Mouse (Mus musculus): ENCODE results near the gene Ptk6. TPM values are rescaled to one million over a fixed set of nuclear protein-coding genes. Genes with fewer than 3 reads are reported as not detected.
A peak's percentile ranks its signal among the peaks of the same experiment; 100 is the strongest.

Gene Ptk6
- total RNA-seq, 1 experiment: 0.22 TPM

- no peaks in the 10 kb centered on the region for H3K36me3 ChIP-seq (ENCODE audit: control insufficient read depth, insufficient read depth, low read length, poor library complexity, severe bottlenecking)
- in situ Hi-C loops (cut with MboI; ENCODE audit: low sequenced_read_pairs in 2 of 2, unreplicated experiment in 2 of 2): no loop called here
- H3K4me1 ChIP-seq (ENCODE audit: control insufficient read depth in 2 of 2, insufficient read depth in 2 of 2, low read length in 2 of 2, poor library complexity in 1 of 2): peaks cover 0 to 3% of the 10 kb centered on the region in 2 experiments; a peak in 1 of 4 replicates
- TF ChIP-seq ZNF384 (IDR thresholded peaks at IDR 0.05; ENCODE audit: low read depth, low read length) (no peak), HCFC1 (IDR thresholded peaks at IDR 0.05; ENCODE audit: borderline replicate concordance, insufficient read depth, low read length) (no peak), ZC3H11A (IDR thresholded peaks at IDR 0.05; ENCODE audit: borderline replicate concordance, low read depth, low read length) (no peak), MAFK (IDR thresholded peaks at IDR 0.05; ENCODE audit: insufficient read depth, low read depth, low read length) (no peak)
- no peaks in the 10 kb centered on the region for H3K9me3 ChIP-seq (ENCODE audit: control insufficient read depth, insufficient read depth, low read depth, low read length)
- H3K9ac ChIP-seq (ENCODE audit: insufficient read depth, low read depth, low read length, poor library complexity, severe bottlenecking): no peak overlapping the region
- H3K4me3 ChIP-seq (ENCODE audit: insufficient read depth in 1 of 2, low read depth in 1 of 2, low read length in 2 of 2, poor library complexity in 1 of 2, severe bottlenecking in 1 of 2): no peak overlapping the region
- H3K27ac ChIP-seq (ENCODE audit: insufficient read depth, low read depth, low read length, poor library complexity, severe bottlenecking): no peak overlapping the region
- no peak for DNase-seq (ENCODE audit: low read depth, low spot score)
These were observed 41.8 kb downstream of the Ptk6 start for GRCm38 (mm10) chr2:181160821-181161220.

GRCm38 (mm10) chr2:181159771-181160170 is 42.8 kb downstream of the Ptk6 start:
- Histone ChIP-seq H3K4me1 (ENCODE audit: control insufficient read depth in 2 of 2, insufficient read depth in 2 of 2, low read length in 2 of 2, poor library complexity in 1 of 2) (peaks cover 0 to 3% of the 10 kb centered on the region in 2 experiments; a peak in 1 of 4 replicates), H3K9me3 (ENCODE audit: control insufficient read depth, insufficient read depth, low read depth, low read length) (no peaks in the 10 kb centered on the region), H3K27ac (ENCODE audit: insufficient read depth, low read depth, low read length, poor library complexity, severe bottlenecking) (no peak overlapping the region), H3K4me3 (ENCODE audit: insufficient read depth in 1 of 2, low read depth in 1 of 2, low read length in 2 of 2, poor library complexity in 1 of 2, severe bottlenecking in 1 of 2) (no peak overlapping the region), H3K36me3 (ENCODE audit: control insufficient read depth, insufficient read depth, low read length, poor library complexity, severe bottlenecking) (no peaks in the 10 kb centered on the region), H3K9ac (ENCODE audit: insufficient read depth, low read depth, low read length, poor library complexity, severe bottlenecking) (no peak overlapping the region)
- peak; percentile 40 for DNase-seq (ENCODE audit: low read depth, low spot score)
- in situ Hi-C loops (cut with MboI; ENCODE audit: low sequenced_read_pairs in 2 of 2, unreplicated experiment in 2 of 2): no loop called here
- TF ChIP-seq MAFK (IDR thresholded peaks at IDR 0.05; ENCODE audit: insufficient read depth, low read depth, low read length) (no peak), ZNF384 (IDR thresholded peaks at IDR 0.05; ENCODE audit: low read depth, low read length) (no peak), ZC3H11A (IDR thresholded peaks at IDR 0.05; ENCODE audit: borderline replicate concordance, low read depth, low read length) (no peak), HCFC1 (IDR thresholded peaks at IDR 0.05; ENCODE audit: borderline replicate concordance, insufficient read depth, low read length) (no peak), CHD2 (IDR thresholded peaks at IDR 0.05; ENCODE audit: low read depth, low read length) (no peak)

- Histone ChIP-seq H3K36me3 (ENCODE audit: control insufficient read depth, insufficient read depth, low read length, poor library complexity, severe bottlenecking) (no peaks in the 10 kb centered on the region), H3K4me1 (ENCODE audit: control insufficient read depth in 2 of 2, insufficient read depth in 2 of 2, low read length in 2 of 2, poor library complexity in 1 of 2) (peaks cover 0 to 3% of the 10 kb centered on the region in 2 experiments; a peak in 1 of 4 replicates), H3K4me3 (ENCODE audit: insufficient read depth in 1 of 2, low read depth in 1 of 2, low read length in 2 of 2, poor library complexity in 1 of 2, severe bottlenecking in 1 of 2) (no peak overlapping the region), H3K9ac (ENCODE audit: insufficient read depth, low read depth, low read length, poor library complexity, severe bottlenecking) (no peak overlapping the region), H3K27ac (ENCODE audit: insufficient read depth, low read depth, low read length, poor library complexity, severe bottlenecking) (no peak overlapping the region), H3K9me3 (ENCODE audit: control insufficient read depth, insufficient read depth, low read depth, low read length) (no peaks in the 10 kb centered on the region)
- TF ChIP-seq ZC3H11A (IDR thresholded peaks at IDR 0.05; ENCODE audit: borderline replicate concordance, low read depth, low read length) (no peak), MAFK (IDR thresholded peaks at IDR 0.05; ENCODE audit: insufficient read depth, low read depth, low read length) (no peak), CHD2 (IDR thresholded peaks at IDR 0.05; ENCODE audit: low read depth, low read length) (no peak), HCFC1 (IDR thresholded peaks at IDR 0.05; ENCODE audit: borderline replicate concordance, insufficient read depth, low read length) (no peak), ZNF384 (IDR thresholded peaks at IDR 0.05; ENCODE audit: low read depth, low read length) (no peak)
- in situ Hi-C loops (cut with MboI; ENCODE audit: low sequenced_read_pairs in 2 of 2, unreplicated experiment in 2 of 2): no loop called here
- no peak for DNase-seq (ENCODE audit: low read depth, low spot score)
These were observed 43.5 kb downstream of the Ptk6 start for GRCm38 (mm10) chr2:181159091-181159514.

GRCm38 (mm10) chr2:181158471-181158870 is 44.1 kb downstream of the Ptk6 start:
- in situ Hi-C loops (cut with MboI; ENCODE audit: low sequenced_read_pairs in 2 of 2, unreplicated experiment in 2 of 2): no loop called here
- Histone ChIP-seq H3K4me1 (ENCODE audit: control insufficient read depth in 2 of 2, insufficient read depth in 2 of 2, low read length in 2 of 2, poor library complexity in 1 of 2) (peaks cover 0 to 3% of the 10 kb centered on the region in 2 experiments; a peak in 1 of 4 replicates), H3K4me3 (ENCODE audit: insufficient read depth in 1 of 2, low read depth in 1 of 2, low read length in 2 of 2, poor library complexity in 1 of 2, severe bottlenecking in 1 of 2) (no peak overlapping the region), H3K9ac (ENCODE audit: insufficient read depth, low read depth, low read length, poor library complexity, severe bottlenecking) (no peak overlapping the region), H3K9me3 (ENCODE audit: control insufficient read depth, insufficient read depth, low read depth, low read length) (no peaks in the 10 kb centered on the region), H3K27ac (ENCODE audit: insufficient read depth, low read depth, low read length, poor library complexity, severe bottlenecking) (no peak overlapping the region), H3K36me3 (ENCODE audit: control insufficient read depth, insufficient read depth, low read length, poor library complexity, severe bottlenecking) (no peaks in the 10 kb centered on the region)
- DNase-seq (ENCODE audit: low read depth, low spot score): no peak
- TF ChIP-seq ZNF384 (IDR thresholded peaks at IDR 0.05; ENCODE audit: low read depth, low read length): no peak
- no peak for TF ChIP-seq HCFC1 (IDR thresholded peaks at IDR 0.05; ENCODE audit: borderline replicate concordance, insufficient read depth, low read length)
- TF ChIP-seq CHD2 (IDR thresholded peaks at IDR 0.05; ENCODE audit: low read depth, low read length): no peak
- TF ChIP-seq MAFK (IDR thresholded peaks at IDR 0.05; ENCODE audit: insufficient read depth, low read depth, low read length): no peak
- no peak for TF ChIP-seq ZC3H11A (IDR thresholded peaks at IDR 0.05; ENCODE audit: borderline replicate concordance, low read depth, low read length)

All from ES-E14 (cell line).